Mouse (Mus musculus) neutrophil, adult 59 days (primary cell): Measurements from ENCODE around the gene Rdh16f1. TPM values are rescaled to one million over a fixed set of nuclear protein-coding genes. Genes with fewer than 3 reads are reported as not detected.

ENCODE experiments used
- total RNA-seq, 2 experiments: library from RNA; stranded (reverse); gene quantifications; 1 replicate in 1 of 2; 2 replicates in 1 of 2; pipeline ENCODE4 v1.2.4; 2023

Gene Rdh16f1
- total RNA-seq, result not detected

GRCm38 (mm10) chr10:127759181-127760110 is at the start of gene Rdh16f1, which contains the start of gene Rdh1:
Rdh16f1 (plus strand) TSS chr10:127759787.
Rdh1 (plus strand) TSS chr10:127759721.

GRCm38 (mm10) chr10:127724178-127724577 is 35.4 kb upstream of the Rdh16f1 start, which contains the start of gene Tac2:
Tac2 (plus strand) TSS chr10:127724478.

GRCm38 (mm10) chr10:127739083-127739660 is 20.4 kb upstream of the Rdh16f1 start, which contains the start of gene Zbtb39:
Zbtb39 (plus strand) TSS chr10:127739538.

GRCm38 (mm10) chr10:127751548-127751947 is 8.0 kb upstream of the Rdh16f1 start, which contains the start of gene Gpr182:
Gpr182 (minus strand) TSS chr10:127751732.

GRCm38 (mm10) chr10:127776011-127776410 is 16.4 kb downstream of the Rdh16f1 start, which contains the start of gene Rdh9:
Rdh9 (plus strand) TSS chr10:127776386.

GRCm38 (mm10) chr10:127800891-127801290 is 41.3 kb downstream of the Rdh16f1 start, which contains the start of gene Rdh16:
Rdh16 (plus strand) TSS chr10:127801152.

Other genes with a start within 250 kb of the Rdh16f1 start
- gene Ndufa4l2, start 244.8 kb upstream of the Rdh16f1 start, total RNA-seq, result not detected
- 10 to 100 TPM; 26.5 to 28.3 TPM for gene Shmt2, start 237.3 kb upstream of the Rdh16f1 start, total RNA-seq
- not detected for gene Nxph4, start 225.2 kb upstream of the Rdh16f1 start, total RNA-seq
- gene Lrp1, start 138.6 kb upstream of the Rdh16f1 start, total RNA-seq, result 100 to 1,000 TPM in 1 of 2 experiments, 10 to 100 TPM in 1; 82.2 to 126 TPM
- 100 to 1,000 TPM; 214 to 227 TPM for gene Stat6, start 116.8 kb upstream of the Rdh16f1 start, total RNA-seq
- 10 to 100 TPM in 1 of 2 experiments, 1 to 10 TPM in 1; 8.5 to 10.1 TPM for gene Nemp1, start 92.9 kb upstream of the Rdh16f1 start, total RNA-seq
- 1 to 10 TPM in 1 of 2 experiments, under 1 TPM in 1; 0.58 to 2.0 TPM for gene Nab2, start 91.2 kb upstream of the Rdh16f1 start, total RNA-seq
- under 1 TPM; 0.27 to 0.42 TPM for gene Myo1a, start 54.6 kb upstream of the Rdh16f1 start, total RNA-seq
- 1 to 10 TPM in 1 of 2 experiments, under 1 TPM in 1; 0.60 to 1.5 TPM for gene Tac2, start 35.3 kb upstream of the Rdh16f1 start, total RNA-seq
- 10 to 100 TPM; 17.7 to 17.8 TPM for gene Zbtb39, start 20.2 kb upstream of the Rdh16f1 start, total RNA-seq
- under 1 TPM; 0.15 to 0.22 TPM for gene Gpr182, start 8.1 kb upstream of the Rdh16f1 start, total RNA-seq
- under 1 TPM; 0.20 to 0.75 TPM for gene Rdh1, start 66 bp upstream of the Rdh16f1 start, total RNA-seq
- under 1 TPM; 0.42 to 0.44 TPM for gene Rdh9, start 16.6 kb downstream of the Rdh16f1 start, total RNA-seq
- under 1 TPM; 0.18 to 0.24 TPM for gene Rdh16, start 41.4 kb downstream of the Rdh16f1 start, total RNA-seq
- gene Rdh19, start 90.1 kb downstream of the Rdh16f1 start, total RNA-seq, result not detected
- gene Rdh16f2, start 106.7 kb downstream of the Rdh16f1 start, total RNA-seq, result not detected
- gene Rdh7, start 129.0 kb downstream of the Rdh16f1 start, total RNA-seq, result not detected
- gene Sdr9c7, start 138.7 kb downstream of the Rdh16f1 start, total RNA-seq, result not detected
- gene Hsd17b6, start 247.8 kb downstream of the Rdh16f1 start, total RNA-seq, result not detected